Mouse (Mus musculus): Measurements from ENCODE around the gene Gramd2.

The Gramd2 gene

GRCm38 (mm10) chr9:59679678-59680533, at the start of gene Gramd2:
Gene Gramd2, plus strand, starts transcription at chr9:59680144.
- DNase-seq: peak; percentile 93 to 94

GRCm38 (mm10) chr9:59638372-59638771, 41.6 kb upstream of the Gramd2 start:
- DNase-seq: no peak

- no peak for DNase-seq
Observed at GRCm38 (mm10) chr9:59639936-59640335, 40.0 kb upstream of the Gramd2 start.

- no peak for DNase-seq
Observed at GRCm38 (mm10) chr9:59641320-59641719, 38.6 kb upstream of the Gramd2 start.

GRCm38 (mm10) chr9:59649911-59650310, 30.0 kb upstream of the Gramd2 start:
- DNase-seq: no peak

- no peak for DNase-seq
Observed at GRCm38 (mm10) chr9:59653371-59653770, 26.6 kb upstream of the Gramd2 start.

- DNase-seq: no peak
Observed at GRCm38 (mm10) chr9:59654450-59654983, 25.4 kb upstream of the Gramd2 start.

- peak; percentile 97 for DNase-seq
Observed at GRCm38 (mm10) chr9:59655958-59656634, 23.8 kb upstream of the Gramd2 start, which contains the start of gene Pkm. Gene Pkm, plus strand, starts transcription at chr9:59656368.

- DNase-seq: peak; percentile 99
Observed at GRCm38 (mm10) chr9:59656635-59657617, 23.0 kb upstream of the Gramd2 start.

GRCm38 (mm10) chr9:59658146-59658545, 21.8 kb upstream of the Gramd2 start:
- peak in 1 of 2 experiments; percentile 32 for DNase-seq

- DNase-seq: peak; percentile 92 to 95
Observed at GRCm38 (mm10) chr9:59659036-59660026, 20.6 kb upstream of the Gramd2 start.

- peak; percentile 71 to 83 for DNase-seq
Observed at GRCm38 (mm10) chr9:59660421-59660820, 19.5 kb upstream of the Gramd2 start.

- no peak for DNase-seq
Observed at GRCm38 (mm10) chr9:59661298-59661975, 18.5 kb upstream of the Gramd2 start.

GRCm38 (mm10) chr9:59663226-59663625, 16.7 kb upstream of the Gramd2 start:
- no peak for DNase-seq

- DNase-seq: no peak
Observed at GRCm38 (mm10) chr9:59663957-59664356, 16.0 kb upstream of the Gramd2 start.

GRCm38 (mm10) chr9:59664664-59665256, 15.2 kb upstream of the Gramd2 start:
- DNase-seq: no peak

- no peak for DNase-seq
Observed at GRCm38 (mm10) chr9:59666016-59666415, 13.9 kb upstream of the Gramd2 start.

- no peak for DNase-seq
Observed at GRCm38 (mm10) chr9:59666813-59667212, 13.1 kb upstream of the Gramd2 start.

- DNase-seq: no peak
Observed at GRCm38 (mm10) chr9:59667250-59667649, 12.7 kb upstream of the Gramd2 start.

- no peak for DNase-seq
Observed at GRCm38 (mm10) chr9:59667904-59668303, 12.0 kb upstream of the Gramd2 start.

All from cerebellum, postnatal 10 days (tissue).